Mouse (Mus musculus): Measurements from ENCODE around the gene Soat1.
"Not testable (repeated sequence)": the region's sequence is repeated elsewhere in the genome, so short reads cannot be mapped to it uniquely, and the experiment has no call there.

The Soat1 gene

DNA sequence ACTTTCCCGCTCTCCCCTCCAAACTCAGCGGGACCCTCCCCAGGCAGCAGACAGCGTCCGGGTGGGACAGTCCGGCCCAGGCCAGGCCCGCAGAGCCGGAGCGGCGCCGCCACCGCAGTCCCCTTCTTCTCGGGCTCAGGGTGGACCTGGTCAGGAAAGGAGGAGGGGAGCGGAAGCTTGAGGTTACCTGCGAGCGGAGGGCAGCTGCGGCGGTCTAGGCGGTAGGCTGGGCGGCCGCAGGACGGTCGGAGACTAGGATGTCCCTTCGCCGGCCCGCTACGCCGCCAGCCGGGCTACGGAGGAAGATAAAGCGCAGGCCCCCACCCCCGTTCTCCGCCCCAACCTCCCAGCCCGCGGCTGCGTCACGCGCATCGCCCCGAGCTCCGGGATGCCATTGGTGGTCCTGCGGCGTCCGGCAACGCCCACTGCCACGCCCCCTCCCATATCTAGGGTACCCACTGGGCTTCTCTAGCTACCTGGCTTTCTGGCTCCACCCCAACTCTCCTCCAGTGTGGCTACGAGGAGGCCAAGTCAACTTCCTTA is at the start of gene Soat1:
TSS of gene Soat1 (minus strand) at position 371 of the 543 bp plus-strand sequence.
- DNase-seq (ENCODE audit: low read depth) = peak; percentile 79

DNA sequence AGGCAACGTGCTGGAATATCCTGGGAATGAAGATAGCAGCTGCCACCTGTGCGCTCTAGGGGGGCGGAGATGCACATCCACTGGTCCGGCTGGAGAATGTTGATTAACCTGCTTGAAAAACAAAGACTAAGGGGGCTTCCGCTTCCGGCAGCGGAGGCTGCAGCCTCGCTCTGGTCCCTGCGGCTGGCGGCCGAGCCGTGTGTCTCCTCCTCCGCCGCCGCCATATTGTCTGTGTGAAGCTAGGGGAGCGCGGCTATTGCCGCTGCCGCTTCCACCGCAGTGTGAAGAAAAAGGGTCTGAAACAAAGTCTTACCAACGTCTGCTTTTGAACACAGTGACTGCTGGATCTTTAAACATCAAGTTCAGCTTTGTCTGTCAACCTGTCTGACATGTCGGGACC is 49.7 kb upstream of the Soat1 start, which contains the start of gene Gm10031:
TSS of gene Gm10031 (plus strand) at position 171 of the 400 bp plus-strand sequence.
- DNase-seq (ENCODE audit: low read depth) = not testable (repeated sequence)

DNA sequence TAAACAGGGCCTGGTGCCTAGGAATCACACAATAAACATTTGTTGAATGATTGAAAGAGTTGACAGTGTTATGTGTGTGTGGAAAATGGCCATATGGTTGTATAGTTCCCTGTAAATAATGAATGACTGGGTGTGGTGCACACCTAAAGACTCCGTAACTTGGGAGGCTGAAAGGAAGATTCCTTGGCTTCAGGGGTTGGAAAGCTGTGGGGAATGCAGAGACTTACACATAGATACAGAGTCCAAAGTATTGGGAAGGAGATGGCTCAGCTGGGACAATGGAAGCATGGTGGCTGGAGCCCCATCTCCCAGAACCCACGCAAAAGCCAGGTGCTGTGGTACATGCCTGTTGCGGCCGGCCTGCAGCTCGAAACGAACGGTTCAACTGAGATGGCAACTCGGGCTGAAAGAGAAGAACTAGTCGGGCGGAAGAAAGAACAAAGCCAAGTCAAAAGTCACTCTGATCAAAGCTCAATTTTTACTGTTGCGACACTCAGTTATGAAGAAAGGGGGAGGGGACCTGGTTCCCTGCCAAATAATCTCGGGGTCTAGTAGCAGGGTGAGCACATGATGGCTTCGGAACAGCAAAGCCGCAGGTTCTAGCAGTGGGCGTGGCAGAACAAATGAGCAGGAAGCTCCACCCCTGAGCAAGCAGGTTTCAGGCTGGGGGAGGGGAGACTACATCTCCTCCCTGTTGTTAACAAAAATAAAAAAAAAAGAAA is 47.8 kb upstream of the Soat1 start:
- no peak for DNase-seq (ENCODE audit: low read depth)

DNA sequence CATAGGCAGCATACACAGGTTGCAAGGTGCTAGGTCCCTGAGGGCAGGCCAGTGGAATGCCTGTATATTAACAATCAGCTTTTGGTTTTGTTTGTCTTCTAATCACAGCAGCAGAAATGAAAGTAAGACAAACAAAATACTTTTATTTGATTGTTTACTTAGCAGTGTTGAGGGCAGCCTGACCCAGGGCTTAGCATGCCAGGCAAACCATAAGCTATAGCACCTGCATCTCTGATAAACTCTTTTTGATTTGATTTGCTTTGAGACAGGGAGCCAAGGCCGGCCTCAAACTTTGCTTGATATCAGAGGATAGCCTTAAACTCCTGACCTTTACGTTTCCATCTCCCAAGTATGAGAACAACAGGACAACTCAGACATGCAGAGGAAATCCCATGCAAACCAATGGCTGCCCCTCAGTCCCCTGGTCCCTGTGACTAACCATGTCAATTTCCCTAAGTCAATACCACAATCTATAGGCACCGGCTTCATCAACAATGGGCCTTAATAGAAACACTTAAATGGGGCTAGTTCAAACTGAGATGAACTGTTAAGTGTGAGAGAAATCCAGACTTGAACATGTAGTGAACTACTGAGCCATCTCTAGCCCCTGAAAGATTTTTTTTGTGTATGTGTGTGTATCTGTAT is 46.1 kb upstream of the Soat1 start:
- no peak for DNase-seq (ENCODE audit: low read depth)

DNA sequence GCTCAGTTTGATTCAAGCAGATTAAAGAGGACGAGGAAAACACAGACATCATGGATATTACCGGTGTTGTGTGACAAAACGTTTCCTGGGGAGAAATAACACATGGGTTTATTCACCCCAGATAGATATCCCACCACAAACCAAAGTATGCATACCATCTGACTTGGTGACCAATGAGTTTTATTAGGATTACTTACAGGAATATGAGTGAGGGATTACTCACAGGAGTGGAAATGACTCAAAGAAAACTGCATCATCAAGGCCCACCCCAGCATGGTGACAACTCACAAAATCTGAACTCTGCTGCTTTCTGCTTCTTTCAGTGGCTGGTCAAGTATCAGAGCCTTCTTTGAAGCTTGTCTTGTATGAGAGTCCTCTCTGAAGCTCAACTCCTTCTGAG is 33.6 kb upstream of the Soat1 start:
- DNase-seq (ENCODE audit: low read depth) = no peak

DNA sequence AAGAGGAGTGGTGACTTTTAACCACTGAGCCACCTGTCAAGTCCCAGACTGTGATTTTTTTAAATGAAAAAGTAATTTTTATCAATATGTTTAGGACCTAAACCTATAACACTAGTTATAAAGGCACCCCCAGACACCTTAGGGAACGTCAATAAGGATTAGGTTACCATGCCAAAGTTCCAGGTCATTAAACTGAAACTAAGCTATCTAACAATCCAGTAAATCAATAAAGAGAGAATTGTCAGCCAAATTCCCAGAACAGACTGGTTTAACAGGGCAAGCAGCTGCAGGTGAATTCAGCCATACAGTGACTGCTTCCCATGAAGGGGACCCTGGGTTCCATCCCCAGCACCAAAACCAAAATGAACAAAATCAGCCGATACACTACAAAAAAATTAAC is 31.8 kb upstream of the Soat1 start:
- DNase-seq (ENCODE audit: low read depth) = no peak

DNA sequence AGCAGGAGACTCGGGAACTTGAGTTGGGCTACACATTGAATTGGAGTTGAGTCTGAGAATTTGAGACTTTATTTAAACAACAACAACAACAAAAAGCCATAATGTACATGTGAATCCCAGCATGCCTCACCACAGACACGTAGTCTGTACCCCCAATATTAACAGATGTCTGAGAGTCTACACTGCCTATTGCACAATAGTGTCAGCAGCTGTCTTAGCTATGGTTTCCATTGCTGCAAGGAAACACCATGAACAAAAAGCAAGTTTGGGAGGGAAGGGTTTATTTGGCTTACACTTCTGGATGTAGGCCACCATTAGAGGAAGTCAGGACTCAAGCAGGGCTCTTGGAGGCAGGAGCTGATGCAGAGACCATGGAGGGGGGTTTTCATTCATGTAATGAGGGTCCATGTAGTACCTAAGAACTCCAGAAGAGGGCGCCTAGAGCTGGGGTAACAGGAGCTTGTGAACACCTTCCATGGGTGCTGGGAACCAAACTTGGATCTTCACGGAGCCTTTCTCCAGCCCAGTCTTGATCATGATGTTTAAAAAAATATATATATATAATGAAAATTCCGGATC is 30.9 kb upstream of the Soat1 start:
- DNase-seq (ENCODE audit: low read depth) = no peak

DNA sequence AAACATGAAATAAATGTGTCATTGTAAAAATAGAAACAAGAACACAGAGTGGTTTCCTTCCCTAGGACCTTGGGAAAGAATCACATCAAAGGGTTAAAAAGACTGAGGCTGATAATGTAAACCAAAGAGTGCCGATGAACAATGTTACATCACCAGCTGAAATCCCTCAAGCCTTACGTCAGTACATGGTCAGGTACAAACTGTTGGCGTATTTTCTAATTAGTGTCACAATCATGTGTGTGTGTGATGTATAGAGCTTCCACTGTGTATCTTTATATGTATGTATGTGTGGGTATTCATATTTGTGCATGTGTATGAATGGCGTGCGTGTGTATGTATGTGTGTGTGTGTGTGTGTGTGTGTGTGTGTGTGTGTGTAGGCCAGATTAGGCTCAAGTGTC is 22.8 kb upstream of the Soat1 start:
- DNase-seq (ENCODE audit: low read depth) = no peak

DNA sequence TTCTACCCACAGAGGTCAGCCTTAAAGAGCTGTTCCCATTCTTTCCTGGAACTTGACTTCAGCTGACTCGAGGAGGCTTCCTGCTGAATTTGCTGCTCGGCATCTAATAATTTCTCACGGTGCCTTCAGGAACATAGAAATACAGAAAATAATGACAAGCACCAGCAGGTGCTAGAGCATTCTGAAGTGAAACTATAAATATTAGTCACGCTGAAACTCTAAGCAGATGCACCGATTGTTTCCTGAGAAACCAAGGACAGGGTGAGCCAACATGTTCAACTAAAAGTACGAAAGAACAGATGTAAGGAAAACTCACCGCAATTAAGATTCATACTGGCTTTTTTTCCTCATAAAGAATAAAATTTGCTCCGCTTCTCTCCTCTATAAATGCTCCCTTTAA is 20.9 kb upstream of the Soat1 start:
- DNase-seq (ENCODE audit: low read depth) = no peak

DNA sequence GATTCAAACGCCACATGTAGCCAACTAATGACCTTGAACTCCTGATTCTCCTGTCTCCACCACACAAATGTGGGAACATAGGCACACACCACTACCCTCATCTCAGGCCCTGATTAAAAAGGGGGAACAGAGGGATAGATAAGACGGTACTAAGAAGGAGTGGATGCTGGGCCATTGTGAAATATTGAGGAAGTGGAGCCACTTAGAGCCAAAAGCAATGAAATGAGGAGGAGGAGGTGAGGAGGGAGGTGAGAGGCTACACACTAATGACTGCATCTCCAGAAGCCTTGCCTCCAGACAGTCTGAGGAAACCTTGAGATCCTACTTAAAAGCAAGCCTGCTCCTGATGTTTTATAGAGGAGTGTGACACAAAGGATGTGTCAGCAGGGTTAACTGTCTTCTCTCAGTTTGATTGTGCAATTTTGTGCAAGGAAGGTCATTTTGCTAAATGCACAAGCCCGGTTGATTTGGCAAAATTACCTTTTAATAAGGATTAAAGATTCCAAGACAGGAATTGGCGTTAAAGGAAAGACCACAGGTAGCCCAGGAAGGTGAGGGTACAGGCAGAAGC is 17.2 kb upstream of the Soat1 start:
- DNase-seq (ENCODE audit: low read depth) = no peak

DNA sequence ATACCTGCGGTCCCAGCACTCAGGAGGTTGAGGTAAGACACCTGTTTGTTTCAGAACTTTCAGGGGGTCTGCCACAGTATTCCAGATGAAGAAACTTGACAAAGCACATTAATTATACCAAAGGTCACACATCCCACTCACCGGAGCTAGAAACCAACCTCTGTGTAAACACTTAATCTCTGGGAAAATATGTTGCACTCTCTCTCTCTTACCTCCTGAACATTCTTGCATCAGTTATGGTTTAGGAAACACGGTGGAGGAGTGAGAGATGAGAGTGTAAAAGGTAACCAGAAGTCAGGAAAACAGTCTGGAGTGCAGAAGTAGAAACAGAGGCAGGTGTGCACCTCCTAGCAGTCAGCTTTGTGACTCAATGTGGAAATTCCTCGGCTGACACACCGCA is 13.9 kb upstream of the Soat1 start:
- no peak for DNase-seq (ENCODE audit: low read depth)

DNA sequence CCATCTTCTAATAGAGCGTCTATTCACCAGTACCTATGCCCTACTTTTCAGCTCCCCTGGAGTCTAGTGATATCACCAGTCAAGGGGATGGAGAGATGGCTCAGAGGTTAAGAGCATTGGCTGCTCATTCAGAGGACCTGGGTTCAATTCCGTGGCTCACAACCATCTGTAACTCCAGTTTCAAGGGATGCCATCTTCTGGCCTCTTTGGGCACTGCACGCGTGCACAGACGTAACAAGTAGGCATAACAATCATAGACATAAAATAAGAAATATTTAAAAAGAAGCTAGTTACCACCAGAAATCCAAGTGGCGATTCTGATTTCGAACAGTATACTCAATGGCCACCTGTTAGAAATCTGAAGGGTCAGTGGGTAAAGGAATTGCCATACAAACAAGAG is 13.4 kb upstream of the Soat1 start:
- DNase-seq (ENCODE audit: low read depth) = no peak

DNA sequence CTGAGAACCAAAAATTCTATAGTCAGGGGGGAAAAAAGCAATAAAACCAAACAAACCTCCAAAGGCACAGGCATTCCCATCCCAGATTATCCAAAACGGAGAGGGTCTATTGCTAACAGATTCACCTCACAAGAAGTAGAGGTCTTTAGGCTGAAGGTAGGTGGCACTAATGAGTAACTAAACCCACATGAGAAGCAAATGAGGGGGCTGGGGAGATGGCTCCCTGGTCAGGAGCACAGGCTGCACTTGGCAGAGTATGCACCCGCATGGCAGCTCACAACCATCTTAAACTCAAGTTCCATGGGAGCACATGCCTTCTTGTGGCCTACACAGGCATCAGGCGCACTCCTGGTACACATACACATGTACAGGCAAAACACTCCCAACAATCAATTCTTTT is 7.7 kb upstream of the Soat1 start:
- DNase-seq (ENCODE audit: low read depth) = no peak

DNA sequence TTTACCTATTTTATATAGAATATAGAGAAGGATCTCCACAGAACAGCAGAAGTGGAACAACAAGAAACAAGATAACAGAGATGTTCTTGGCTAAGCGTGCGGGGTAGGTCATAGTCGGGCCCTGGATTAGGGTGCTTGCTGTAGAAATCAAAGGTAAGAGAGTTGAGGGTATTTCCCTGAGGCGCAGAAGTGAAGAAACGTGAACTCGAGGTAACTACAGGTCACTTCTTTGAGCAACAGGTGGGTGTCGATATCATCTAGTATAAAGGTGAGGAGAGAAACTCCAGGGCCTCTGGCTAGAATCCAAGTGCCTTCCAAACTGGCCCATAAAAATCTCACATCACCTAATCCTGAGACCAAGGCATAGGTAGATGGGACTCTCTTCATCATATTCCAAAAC is 2.4 kb upstream of the Soat1 start:
- no peak for DNase-seq (ENCODE audit: low read depth)

DNA sequence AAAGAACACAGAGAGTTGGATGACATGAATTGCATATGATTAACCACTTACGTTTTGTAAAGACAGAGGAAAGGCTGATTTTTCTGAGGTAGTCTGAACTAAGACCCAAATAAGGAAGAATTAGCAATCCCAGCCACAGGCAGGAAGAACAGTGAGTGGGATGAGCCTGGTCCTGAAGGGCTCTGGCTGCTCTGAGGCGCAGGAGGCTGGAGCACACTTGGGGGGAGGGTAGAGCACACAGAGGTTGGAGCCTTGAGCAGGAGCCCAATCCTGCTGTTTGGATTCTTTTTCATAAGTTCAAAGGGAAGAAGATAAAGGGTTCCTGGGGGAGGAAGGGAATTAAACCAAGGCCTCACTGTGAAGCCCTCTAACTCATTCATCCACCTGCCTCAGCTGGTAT is 1.9 kb upstream of the Soat1 start:
- DNase-seq (ENCODE audit: low read depth) = no peak

DNA sequence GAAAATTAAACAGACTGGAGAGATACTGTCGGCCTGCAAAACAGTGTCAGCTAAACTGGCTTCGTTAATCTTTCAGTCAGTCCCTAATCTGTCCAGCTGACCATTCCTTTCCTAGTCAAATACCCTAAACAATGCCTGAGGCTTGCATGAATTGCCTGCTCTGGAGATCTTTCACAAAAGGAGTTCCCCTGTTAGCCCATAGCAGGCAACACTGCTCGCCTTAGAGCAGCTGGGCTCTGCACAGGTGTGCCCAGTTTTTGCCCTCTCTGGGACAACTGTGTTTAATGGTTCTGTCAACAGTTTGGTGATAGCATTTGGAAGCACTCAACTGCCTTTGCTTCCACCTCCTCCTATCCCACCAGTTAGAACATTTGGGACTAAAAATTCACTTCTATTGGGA is 723 bp upstream of the Soat1 start:
- no peak for DNase-seq (ENCODE audit: low read depth)

DNA sequence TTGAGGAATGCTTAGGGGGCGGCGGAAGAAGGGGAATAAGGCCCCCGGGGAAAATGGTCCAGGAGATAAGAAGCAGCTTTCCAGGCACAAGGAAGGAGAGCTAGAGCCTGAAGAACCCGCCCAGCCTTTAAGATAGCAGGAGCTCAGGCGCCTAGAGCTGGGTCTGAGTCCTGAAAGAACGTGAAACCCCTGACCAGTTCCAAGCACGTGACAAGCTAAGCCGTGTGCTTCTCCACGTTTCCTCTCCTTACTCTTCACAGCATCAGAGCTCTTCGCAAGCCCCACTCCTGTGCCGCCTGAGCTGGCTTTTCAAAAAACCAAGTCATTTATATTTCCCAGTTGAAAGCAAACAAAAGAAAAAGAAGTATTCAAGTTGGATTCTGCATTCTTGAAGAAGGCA is 1.1 kb downstream of the Soat1 start:
- no peak for DNase-seq (ENCODE audit: low read depth)

DNA sequence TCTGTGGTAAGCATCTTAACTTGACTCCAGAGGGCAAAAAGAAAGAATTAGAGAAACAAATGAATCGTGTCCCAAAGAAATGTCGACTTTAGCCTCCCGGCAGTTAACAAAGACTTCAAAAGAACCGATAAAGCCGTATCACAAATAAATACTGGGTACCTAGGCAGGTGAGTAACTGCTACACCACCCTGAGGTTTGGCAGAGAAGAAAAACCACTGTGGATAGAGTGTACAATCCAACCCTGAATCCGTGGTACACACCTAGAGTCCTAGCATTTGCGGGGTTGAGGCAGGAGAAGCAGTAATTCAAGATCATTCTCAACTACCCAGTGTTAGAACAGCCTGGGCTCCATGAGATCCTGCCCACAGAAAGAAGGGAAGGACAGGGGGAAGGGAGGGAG is 2.2 kb downstream of the Soat1 start:
- DNase-seq (ENCODE audit: low read depth) = no peak

DNA sequence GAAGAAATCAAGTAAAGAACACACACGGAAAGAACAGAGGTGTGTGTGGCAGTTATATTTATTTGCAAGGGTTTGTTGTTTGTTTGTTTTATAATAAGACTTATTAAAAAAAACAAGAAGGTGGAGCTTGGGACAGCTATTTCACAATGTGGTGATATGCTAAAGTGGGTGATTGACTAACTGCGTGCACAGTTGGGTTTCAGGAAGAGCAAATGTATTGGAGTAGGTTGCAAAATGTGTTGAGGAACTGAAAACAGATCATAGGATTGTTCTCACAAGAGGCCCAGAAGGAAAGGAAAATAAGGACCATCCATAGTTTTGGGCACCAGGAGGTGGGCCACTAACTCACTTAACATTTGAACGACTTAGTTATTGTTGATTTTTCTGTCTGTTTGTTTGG is 3.1 kb downstream of the Soat1 start:
- no peak for DNase-seq (ENCODE audit: low read depth)

DNA sequence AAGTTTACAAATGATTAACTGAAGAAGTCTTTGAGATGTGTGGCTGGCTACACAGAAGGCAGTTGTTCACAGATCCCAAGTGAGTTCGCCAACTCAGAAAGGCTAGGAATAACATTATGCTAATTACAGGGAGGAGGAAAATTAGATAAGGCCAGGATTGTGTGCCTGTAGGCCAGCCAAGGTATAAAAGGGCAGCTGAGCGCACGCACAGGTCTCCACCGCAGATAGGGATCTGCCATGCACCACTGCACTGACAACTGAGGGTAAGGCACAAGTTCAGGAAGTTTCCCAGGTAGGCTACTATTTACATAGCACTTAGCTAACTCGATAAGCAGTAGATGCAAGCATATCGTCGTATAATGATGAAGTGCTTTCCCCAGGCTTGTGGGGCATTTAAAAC is 3.6 kb downstream of the Soat1 start:
- no peak for DNase-seq (ENCODE audit: low read depth)

DNA sequence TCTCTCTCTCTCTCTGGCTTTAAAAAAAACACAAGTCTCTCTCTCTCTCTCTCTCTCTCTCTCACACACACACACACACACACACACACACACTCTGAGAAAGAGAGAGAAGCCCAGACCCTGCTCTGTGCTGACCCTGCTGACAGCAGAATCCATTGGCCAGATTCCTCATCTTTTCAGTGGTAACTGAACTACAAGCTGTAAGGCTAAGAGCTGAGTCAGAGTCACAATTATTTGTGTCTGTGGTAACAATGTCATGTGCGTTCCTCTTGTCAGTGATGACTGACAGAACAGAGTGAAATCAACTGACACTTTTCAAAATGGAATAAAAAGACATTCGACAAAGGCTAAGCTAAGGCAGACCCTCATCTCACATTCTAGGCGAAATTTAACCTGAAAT is 5.6 kb downstream of the Soat1 start:
- DNase-seq (ENCODE audit: low read depth) = no peak

DNA sequence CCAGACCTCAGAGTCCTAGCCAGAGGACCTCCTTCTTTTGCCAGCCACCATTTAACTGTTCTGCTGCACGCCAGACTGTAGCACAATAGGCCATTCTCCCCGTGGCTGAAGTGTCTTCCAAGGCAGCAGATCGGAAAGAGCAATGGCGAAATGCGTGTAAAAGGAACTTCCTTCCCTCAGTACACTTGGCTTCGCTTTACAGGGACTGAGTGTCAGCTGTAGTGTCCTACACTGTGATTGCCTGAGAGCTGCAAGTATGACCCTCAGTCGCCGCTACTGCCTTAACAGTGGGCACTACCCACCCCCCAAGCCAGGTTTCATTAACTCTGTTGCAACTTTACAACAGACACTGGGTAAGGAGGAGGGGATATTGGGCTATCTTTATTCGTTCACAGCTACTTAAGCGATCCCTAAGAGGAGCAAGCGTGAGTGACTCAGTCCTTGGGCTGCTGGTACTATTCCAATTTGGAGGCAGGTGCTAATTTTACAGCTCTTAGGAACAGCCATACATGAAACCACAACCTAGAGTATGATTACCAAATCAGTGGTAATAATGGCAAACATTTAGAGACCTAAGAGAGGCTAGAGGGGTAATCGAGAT is 6.4 kb downstream of the Soat1 start:
- DNase-seq (ENCODE audit: low read depth) = no peak

DNA sequence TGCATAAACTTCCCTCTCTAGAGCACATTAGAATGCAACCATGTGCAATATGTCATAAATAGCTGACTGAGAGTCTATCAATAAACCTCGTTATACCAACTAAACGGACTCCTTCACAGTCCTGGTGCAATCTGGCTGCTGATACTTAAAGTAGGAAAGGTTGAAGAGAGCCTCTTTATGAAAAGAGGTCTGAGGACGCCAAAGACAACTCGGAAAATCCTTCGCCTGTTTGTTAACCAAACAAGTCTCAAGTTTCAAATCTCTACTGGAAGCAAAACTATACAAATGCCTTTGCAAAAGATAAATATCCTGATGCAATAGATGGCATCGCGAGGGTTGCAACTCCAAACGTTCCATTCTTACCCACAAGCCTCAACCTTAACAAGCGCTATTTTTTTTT is 9.2 kb downstream of the Soat1 start:
- DNase-seq (ENCODE audit: low read depth) = no peak

Measured in c-Kit-positive CD71-negative TER-119-negative erythroid progenitor cells, embryonic 14.5 days (primary cell).